Mouse (Mus musculus) heart, adult 18-20 months (tissue): ENCODE data around the gene Cadm2. TPM values are rescaled to one million over a fixed set of nuclear protein-coding genes. Genes with fewer than 3 reads are reported as not detected.

Source experiments
- DNase-seq, 2 experiments: peaks; one replicate each; pipeline ENCODE4 v3.0.0; 2021 to 2022; ENCODE audit warnings: mixed read lengths in 1 of 2
- total RNA-seq, 2 experiments: library from RNA; stranded (reverse); gene quantifications; 2 replicates each; pipeline ENCODE4 v1.2.3; 2021

The Cadm2 gene
- total RNA-seq, 2 experiments from 2014 or later = 0.51 to 0.62 TPM

DNA sequence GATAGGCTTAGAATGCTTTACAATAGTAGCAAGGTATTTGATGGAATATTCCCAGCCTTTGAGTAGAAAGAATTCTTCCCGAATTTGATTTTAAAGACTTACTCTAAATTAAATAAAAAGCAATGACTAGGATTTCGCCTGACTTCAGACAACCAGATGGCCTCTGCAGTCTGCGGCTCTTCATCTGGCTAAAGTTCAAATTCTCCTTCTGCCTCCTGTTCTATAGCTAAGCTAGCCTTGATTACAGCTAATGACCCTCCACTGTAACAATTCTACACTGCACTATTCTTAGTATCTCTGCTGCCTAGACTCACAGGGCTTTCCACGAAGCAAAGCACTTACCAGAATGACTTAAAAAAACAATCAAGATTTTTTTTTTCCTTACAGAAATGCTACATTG lies 495.9 kb downstream of the Cadm2 start:
- no peak for DNase-seq

DNA sequence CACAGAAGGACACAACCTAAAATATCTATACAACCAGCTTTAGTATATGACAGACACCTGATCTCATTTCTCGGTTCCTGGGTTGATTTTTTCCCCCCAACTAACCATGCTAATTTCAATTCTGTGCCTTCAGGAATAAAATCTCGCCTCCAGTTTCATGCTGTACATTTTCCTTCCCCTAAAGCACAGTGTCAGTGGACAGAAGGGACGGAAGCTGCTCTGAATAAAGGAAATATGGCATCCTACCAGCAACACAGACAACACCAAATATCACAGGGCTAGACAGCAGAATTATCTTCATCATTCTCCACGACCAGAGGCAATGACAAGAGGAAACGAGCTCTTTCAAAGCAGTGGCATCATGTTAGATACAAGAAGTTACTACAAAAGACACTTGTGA lies 498.2 kb downstream of the Cadm2 start:
- DNase-seq = no peak

DNA sequence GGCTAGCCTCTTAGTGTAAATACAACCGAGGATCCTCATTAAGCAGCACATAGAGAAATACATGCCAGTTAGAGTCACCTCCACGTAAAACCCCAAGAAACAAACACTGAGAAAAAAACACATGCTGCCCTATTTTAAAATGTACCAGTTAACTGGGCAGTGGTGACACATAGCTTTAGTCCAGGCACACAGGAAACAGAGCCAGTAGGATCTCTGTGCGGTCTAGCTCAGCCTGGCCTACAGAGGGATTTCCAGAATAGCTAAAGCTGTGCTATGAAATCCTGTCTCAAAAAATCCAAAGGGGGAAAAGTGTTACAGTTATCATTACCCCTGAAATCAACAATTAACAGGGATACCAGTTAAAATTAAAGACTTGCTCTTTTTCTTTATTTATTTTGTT lies 498.9 kb downstream of the Cadm2 start:
- DNase-seq = no peak

DNA sequence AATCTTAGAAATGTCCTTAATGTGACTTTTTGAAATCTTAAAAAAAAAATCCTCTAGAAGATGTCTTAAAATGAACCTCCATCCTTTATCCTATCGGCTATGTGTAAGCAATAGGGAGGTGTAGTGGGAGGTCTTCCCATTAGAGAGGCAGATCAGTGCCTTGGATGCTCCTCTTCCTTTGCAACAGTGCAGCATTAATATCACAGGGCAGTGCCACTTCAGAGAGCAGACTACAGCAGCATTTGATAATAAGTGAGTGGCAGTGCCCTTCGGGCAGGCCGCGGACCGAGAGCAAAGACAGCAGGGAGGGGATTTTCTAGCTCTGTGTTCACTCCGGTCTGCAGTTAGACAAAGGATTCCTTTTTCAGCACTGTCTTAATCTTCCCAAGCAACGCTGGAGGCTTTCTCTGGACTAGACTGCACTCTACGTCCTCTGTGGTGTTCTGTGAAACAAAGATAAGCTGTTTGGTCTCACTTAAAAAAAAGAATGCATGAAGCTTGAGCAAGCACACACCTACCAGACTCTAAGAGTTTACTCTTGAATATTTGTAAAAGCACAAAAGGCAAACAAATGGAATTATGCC lies 514.1 kb downstream of the Cadm2 start:
- no peak for DNase-seq

DNA sequence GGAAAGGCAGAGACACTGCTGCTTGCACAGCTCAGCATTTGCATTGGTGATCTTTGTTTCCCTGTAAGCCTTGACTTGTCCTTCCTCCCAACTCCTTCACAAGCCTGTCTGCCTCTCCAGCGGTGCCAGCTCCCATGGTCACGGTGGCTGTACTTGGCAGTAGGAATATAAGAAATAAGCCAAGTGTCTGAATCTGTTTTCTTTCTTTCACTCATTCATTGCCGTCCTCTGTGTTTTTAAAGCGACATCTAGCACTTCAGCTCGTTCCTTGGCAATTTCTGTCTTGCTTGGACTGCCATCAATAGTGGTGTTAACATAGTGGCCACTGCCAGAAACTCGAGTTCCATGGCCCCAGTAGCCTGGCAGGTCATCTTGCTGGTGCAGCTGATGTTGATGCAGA lies 524.0 kb downstream of the Cadm2 start:
- peak in 1 of 2 experiments; percentile 3 for DNase-seq

DNA sequence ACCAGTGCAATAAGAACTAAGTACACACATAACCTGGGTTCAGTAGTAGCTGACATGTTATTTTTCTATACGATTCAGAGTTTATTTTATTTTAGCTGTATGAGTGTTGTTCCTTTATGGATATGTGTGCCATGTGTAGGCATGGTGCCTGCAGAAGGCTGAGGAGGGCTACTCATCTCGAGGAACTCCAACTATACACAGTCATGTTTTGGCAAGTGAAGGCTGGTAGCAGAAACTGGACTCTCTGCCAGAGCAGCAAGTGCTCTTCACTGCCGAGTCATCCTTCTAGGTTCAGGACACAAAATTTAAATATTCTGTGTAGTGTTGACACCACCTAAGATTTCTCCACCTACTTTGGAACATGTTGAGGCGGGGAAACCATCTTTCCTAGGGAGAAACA lies 524.8 kb downstream of the Cadm2 start:
- no peak for DNase-seq

DNA sequence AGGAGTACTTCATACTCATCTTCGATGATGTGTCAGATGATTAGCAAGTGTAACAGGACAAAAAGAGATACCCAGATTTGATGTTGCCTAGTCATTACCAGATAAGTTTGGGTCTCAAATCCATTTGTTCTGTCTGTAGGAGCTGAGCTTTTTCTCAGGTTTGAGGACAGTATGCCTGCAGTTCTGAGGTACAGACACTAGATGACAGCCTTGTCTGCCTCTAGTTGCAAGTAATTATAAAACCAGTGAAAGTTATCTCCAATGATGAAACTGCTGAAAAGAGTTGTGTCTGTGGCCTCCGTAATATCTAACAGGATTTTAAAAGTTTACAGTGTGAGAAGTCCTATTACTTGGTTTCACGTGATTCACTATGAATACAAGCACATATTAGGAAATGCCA lies 531.0 kb downstream of the Cadm2 start:
- DNase-seq = no peak

DNA sequence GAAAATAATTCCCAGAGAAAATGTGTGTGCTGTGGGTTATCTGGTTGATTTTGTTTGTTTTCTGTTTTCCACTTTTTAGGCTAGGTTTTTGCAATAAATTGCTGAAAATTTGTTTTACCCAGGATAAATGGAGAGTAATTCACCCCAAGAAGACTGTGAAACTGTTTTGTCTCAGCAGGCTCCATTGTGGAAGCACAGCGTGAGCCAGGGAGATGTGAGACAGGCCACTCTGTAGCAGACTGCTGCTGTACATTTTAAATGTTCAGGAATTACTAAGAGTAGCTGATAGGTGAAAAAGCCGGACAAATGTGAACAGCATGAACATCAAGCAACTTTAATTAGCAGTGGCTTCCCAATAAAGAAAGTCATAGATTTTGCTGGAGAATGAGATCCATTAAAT lies 541.4 kb downstream of the Cadm2 start:
- DNase-seq = no peak

DNA sequence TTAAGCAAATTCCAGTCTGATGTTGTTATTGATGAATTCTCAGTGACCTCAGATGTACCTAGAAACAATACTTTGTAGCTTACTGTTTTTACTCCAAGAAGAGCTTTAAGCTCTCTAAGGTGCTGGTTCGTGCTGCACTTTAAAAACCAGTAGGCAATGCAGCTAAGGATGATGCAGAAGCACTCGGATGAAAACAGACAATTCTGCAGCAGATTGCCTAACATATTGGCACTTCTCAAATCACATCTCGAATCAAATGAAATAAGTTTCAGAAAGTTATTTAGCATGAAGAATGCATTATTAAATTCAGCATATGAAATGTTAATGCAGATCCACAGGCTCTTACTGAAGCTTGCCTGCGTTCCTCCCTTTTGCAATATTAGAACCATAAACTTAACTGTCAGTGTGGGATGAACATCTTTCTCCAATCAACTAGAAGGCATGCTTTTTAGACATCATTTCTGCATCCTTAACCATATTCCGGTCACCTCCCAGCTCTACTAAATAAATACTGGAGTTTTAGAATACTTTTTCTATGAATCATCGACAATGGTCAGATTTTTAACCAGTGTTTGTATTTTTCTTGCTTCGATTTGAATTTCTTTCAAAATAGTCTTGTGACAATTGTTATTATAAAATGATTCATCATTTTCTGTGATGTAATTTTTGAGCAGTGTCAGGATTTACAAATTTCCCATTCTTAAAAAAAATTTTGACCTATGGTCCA lies 544.4 kb downstream of the Cadm2 start:
- no peak for DNase-seq

DNA sequence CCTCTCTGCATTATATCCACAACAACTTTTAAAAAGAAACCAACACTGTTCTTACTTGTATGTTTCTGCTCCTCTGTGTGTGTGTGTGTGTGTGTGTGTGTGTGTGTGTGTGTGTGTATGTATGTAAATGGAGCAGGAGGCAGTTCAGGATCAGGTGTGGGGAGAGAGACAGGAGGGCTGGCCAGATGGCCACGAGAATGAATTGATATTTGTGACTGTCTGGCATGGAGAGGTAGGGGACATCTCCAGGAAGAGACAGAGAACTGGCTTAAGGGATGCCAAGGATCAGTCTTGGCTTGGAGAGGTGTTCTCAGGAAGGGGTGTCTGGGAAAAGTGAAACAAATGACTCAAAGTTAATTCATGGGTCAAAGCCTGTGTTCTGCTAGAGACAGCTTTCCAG lies 552.2 kb downstream of the Cadm2 start:
- no peak for DNase-seq

DNA sequence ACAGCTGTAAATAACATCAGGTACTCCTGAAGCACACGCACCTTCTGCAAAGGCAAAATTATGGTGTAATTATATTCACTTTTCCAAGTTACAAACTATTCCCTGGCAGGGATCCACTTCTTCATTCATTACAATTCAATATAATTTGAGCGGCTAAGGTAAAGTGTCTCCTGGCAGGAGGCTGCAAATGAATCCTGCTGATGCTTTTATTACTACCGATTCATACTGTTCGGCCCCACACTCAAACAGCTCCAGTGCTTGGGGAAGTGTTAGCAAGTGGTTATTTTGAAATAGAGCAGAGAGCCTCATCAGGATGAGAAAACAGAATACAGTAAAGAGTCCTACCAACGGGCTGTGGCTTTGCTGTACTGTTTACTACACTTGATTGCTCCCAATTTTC lies 589.8 kb downstream of the Cadm2 start:
- no peak for DNase-seq

DNA sequence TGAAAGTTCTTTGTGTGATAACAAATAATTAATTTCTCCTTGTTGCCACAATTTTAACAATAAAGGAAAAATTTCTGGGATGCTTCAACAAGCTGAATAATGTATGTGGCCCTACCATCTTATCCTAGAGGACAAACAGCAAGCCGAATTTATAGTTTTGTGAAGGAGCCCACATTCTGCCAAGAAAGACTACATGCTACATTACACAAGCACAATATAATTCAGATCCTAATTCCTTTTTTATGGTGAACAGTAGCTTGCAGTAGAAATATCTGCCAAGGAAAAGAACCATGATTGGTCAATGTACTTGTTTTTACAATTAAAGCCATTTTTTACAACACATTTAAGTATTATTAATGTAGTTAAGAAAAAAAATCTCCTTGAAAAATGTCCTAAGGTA lies 600.9 kb downstream of the Cadm2 start:
- DNase-seq = no peak

DNA sequence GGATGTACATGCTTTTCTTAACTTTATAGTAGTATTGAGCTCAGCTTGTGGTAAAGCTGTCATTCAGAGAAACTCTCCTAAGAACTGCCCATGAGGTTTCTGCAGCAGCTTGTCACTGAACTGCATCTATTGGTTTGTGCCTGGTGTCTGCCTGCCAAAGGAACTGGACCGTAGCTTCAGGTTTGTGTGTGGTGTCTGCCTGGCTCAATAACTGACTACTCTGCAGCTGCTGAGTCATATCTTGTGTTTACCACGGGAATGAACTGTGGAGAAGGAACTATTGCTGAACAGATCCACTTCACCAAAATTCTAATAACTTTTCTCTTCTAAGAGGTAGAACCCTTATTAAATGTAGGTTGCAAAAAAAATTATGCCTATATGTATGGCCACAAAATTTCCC lies 603.0 kb downstream of the Cadm2 start:
- no peak for DNase-seq

DNA sequence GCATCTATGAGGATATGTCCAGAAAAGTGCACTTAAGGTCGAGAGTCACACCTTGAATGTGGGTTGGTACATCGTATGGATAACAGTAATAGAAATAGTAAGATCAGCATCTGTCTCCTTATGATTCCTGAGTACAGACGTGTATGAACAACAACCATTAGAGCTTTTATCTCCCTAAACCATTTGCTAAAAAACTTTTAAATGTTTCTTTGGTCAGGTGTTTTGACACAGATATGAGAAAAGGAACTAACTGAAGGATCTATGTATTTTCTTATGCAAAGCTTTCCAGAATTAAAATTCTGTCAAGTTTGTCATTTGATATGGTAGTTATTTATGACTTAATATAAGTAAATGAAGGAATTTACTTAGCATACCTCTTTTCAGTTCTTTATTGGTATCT lies 617.5 kb downstream of the Cadm2 start:
- no peak for DNase-seq

DNA sequence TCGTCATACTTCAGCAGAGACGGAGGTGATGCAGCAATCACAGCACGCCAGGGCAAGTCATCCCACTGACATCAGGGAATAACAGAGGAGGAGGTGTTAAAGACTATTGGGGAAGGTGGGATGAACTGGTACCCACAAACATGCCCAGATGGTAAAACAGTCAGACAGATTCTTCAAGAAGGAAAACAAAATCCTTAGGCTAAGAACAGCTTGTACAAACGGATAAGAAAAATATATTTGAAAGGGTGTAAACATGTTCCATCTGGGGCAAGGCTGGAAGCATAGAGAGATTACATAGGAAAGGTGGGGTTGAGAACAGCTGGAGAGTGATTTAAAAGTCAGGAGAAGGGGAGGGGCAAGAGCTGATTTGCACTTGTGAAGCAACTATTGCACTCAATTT lies 619.0 kb downstream of the Cadm2 start:
- DNase-seq = no peak

DNA sequence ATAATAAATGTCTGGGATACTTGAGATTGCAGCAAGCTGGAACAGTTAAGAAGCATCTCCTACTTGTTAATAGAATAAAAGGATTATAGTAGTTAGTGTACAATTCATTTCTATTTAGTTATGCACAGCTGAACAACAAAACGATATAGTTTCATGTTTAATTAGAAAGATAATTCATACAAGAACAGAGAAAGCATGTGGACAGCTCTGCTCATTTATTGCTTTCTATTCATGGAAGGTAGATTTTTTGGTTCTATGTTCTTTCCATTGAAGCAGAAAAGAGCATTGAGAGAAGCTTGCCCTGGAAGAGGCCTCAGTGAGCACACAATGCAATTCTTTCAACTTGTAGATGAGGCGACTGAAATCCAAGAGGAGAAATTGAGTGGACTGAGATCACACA lies 623.2 kb downstream of the Cadm2 start:
- no peak for DNase-seq

DNA sequence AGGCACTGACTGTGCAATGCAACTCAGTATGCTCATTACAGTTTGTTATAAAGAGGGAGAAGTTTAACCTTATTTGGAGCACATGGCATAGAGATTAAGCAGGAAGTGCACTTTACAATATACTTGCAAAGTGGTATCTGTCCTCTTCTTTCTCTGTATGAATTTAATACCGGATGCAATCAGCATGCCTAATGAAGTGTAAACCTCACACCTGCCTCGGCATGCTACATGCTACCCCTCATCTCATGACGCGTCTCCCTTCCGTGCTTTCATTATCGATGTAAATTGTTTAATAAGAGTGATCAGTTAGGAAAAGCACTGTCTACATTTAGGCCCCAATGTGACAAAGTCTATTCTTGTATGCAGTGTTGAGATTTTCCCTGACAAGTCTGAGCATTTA lies 633.0 kb downstream of the Cadm2 start:
- DNase-seq = no peak

DNA sequence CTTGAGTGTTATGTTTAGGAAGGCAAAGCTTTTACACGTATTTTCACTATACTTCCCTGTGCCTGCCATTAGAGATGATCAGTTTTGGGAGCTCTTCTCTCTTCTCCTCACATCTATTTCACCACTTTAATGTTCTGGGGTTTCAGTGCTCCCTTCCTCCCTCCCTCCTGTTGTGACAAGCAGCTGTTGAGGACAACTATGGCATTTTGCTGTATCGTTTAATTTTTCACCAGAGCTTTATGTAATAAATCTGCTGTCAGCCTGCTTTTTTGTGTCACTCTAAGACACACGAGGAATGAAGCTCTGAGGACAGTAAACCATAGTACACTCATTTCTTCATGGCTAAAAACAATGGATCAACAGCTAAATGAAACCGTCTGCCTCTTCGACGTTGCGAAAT lies 633.8 kb downstream of the Cadm2 start:
- DNase-seq = no peak

DNA sequence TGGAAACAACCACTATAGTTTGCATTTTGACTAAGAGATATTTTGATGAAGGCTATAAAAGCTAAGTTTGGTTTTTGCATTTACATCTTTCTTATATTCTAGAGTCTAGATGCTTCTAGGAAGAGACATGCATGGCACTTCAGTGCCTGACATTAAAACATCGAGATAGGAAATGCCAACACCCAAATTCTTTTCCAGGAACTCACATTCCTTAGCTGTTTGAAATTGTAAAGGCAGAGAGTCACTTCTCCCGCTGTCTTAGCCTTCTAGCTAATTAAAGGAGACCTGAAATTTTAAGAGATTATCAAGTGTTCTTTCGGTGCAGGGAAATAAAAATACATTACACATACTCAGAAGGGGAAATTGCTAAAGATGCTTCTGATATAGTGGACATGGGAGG lies 649.8 kb downstream of the Cadm2 start:
- no peak for DNase-seq

DNA sequence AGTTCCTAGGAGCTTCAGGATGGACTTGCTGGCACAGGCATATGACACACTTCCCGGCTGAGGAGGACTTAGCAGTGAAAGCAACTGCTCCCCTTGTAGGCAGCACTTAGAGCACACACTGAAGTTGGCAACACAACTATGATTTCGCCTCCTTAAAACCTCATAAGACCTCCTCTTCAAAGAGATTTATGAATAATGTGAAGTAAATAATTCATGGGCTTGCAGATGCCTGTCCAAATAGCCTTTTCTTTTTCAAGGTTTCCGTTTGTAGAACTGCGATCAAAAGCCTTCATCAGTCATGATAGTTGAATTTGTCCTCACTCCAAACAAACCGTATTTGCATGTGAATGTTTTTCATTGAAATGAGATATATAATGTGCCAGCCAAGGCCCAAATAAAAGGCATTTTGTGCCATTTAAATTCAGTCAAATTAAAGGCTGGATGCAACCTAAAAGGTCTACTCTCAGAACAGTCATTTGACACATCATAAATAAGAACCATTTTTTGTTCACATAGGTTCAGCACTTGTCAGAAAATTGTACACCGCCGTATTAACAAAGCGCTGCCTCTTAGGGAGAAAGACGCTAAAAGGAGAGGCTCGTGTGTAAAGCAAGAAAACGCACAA lies 651.1 kb downstream of the Cadm2 start:
- DNase-seq = no peak

DNA sequence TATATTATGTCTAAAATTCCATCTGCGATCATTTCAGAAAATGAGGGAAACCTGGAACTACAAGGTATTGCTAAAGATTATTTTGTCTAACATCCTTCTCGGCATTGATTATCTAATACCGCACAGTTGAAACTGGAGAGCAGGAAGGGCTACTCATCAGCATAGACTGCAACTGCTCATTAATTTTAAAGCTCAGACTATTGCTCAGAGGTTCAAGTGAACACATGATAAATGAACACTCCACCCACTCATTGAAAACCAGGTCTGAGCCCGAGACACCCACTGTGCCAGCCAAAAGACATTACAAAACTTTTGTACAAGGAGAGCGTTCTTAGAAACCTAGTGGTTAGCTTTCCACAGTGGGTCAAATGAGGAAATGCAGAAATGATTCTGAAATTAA lies 652.4 kb downstream of the Cadm2 start:
- DNase-seq = no peak

DNA sequence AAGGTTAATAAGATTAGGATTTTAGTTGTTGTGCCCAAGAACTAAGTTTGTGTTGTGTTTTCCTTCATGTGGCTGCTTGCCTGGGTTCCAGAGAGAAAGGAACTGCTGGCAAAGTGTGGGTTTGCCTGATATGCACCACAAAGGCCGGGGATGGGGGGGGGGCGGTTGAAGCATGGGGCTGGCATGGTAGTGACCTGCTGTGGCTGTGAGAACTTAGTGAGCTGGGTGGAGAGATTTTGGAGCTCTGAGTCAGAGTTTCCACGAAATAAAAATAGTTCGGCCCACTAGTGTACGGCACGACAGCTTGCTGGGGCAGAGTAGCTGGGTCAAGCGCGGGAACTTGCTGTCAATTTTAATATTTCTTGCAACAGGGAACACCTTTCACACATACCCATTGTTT lies 653.0 kb downstream of the Cadm2 start:
- DNase-seq = no peak

DNA sequence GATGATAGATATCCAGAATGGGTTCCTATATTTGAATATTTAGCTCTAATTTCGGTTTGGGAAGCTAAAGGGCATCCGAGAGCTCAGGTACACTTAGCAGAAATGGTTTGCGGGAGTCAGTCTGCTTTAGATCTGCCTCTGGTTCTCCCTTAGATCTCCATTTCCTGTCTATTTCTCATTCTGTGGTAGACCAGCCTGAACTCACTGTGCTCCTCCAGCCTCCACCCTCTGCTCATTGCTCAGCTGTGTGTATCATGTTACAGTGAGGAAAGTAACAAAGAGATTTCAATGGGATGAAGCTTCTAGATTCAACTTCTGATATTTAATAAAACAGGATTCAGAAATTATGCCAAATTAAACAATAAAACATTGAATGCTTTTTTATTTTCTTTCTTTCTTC lies 661.6 kb downstream of the Cadm2 start:
- no peak for DNase-seq

DNA sequence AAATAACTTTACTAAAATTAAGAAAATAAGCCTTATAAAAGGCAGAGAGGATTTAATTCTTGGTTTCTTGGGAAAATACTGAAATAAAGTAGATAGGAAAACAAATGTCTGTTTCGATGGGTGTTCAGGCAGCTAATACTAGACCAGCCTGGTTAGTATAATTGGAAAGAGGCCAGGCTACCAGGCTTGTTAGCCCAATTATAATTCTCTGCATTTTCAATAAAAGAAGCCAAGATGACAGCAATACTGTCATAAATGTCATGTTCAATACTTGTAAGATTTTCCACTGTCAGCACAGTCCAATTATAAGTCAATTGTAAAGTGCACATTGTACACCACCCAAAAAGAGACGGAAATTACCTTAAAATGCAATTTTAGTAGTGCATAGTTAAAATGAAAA lies 664.8 kb downstream of the Cadm2 start:
- DNase-seq = no peak
